Mouse (Mus musculus): ENCODE measurements around the gene Neu2. TPM values are rescaled to one million over a fixed set of nuclear protein-coding genes. Genes with fewer than 3 reads are reported as not detected.

Neu2 gene
- polyA plus RNA-seq, 1 experiment: 0.29 TPM

GRCm38 (mm10) chr1:87589162-87589561 lies 79.5 kb downstream of the Neu2 start:
- H3K4me1 ChIP-seq (ENCODE audit: control insufficient read depth, insufficient read depth, insufficient read length): no peaks in the 10 kb centered on the region
- no peak overlapping the region for H3K4me3 ChIP-seq (ENCODE audit: extremely low read depth, insufficient read depth, insufficient read length)
- 94% methylated on average over 7 of the region's 7 CpGs for WGBS
- no peak for DNase-seq (ENCODE audit: low read depth in 1 of 2, low spot score in 2 of 2)
- no peak overlapping the region for H3K27ac ChIP-seq (ENCODE audit: insufficient read depth, low read length)
- no peaks in the 10 kb centered on the region for H3K27me3 ChIP-seq (ENCODE audit: control insufficient read depth, insufficient read depth, low read length)
- no peak for TF ChIP-seq CTCF (IDR thresholded peaks at IDR 0.05; ENCODE audit: extremely low read depth, insufficient read depth, insufficient read length, insufficient replicate concordance)
- no peaks in the 10 kb centered on the region for H3K36me3 ChIP-seq (ENCODE audit: control insufficient read depth, insufficient read depth, low read length)

GRCm38 (mm10) chr1:87589980-87590379 lies 80.3 kb downstream of the Neu2 start:
- no peak overlapping the region for H3K27ac ChIP-seq (ENCODE audit: insufficient read depth, low read length)
- no peaks in the 10 kb centered on the region for H3K36me3 ChIP-seq (ENCODE audit: control insufficient read depth, insufficient read depth, low read length)
- TF ChIP-seq POLR2A (IDR thresholded peaks at IDR 0.05; ENCODE audit: low read depth, low read length): no peak
- no peak for TF ChIP-seq CTCF (IDR thresholded peaks at IDR 0.05; ENCODE audit: extremely low read depth, insufficient read depth, insufficient read length, insufficient replicate concordance)
- no peak for DNase-seq (ENCODE audit: low read depth in 1 of 2, low spot score in 2 of 2)
- H3K4me1 ChIP-seq (ENCODE audit: control insufficient read depth, insufficient read depth, insufficient read length): no peaks in the 10 kb centered on the region
- no peak overlapping the region for H3K4me3 ChIP-seq (ENCODE audit: extremely low read depth, insufficient read depth, insufficient read length)
- WGBS: 80% methylated on average over 8 of the region's 8 CpGs
- H3K27me3 ChIP-seq (ENCODE audit: control insufficient read depth, insufficient read depth, low read length): no peaks in the 10 kb centered on the region

- no peaks in the 10 kb centered on the region for H3K4me1 ChIP-seq (ENCODE audit: control insufficient read depth, insufficient read depth, insufficient read length)
- TF ChIP-seq POLR2A (IDR thresholded peaks at IDR 0.05; ENCODE audit: low read depth, low read length) (no peak), CTCF (IDR thresholded peaks at IDR 0.05; ENCODE audit: extremely low read depth, insufficient read depth, insufficient read length, insufficient replicate concordance) (no peak)
- no peak for DNase-seq (ENCODE audit: low read depth in 1 of 2, low spot score in 2 of 2)
- H3K27me3 ChIP-seq (ENCODE audit: control insufficient read depth, insufficient read depth, low read length): no peaks in the 10 kb centered on the region
- H3K4me3 ChIP-seq (ENCODE audit: extremely low read depth, insufficient read depth, insufficient read length): no peak overlapping the region
- 77% methylated on average over 3 of the region's 3 CpGs for WGBS
- no peak overlapping the region for H3K27ac ChIP-seq (ENCODE audit: insufficient read depth, low read length)
- no peaks in the 10 kb centered on the region for H3K36me3 ChIP-seq (ENCODE audit: control insufficient read depth, insufficient read depth, low read length)
These were observed 84.6 kb downstream of the Neu2 start for GRCm38 (mm10) chr1:87594261-87594660.

- 91% methylated on average over 10 of the region's 10 CpGs for WGBS
- Histone ChIP-seq H3K27ac (ENCODE audit: insufficient read depth, low read length) (no peak overlapping the region), H3K27me3 (ENCODE audit: control insufficient read depth, insufficient read depth, low read length) (no peaks in the 10 kb centered on the region), H3K4me1 (ENCODE audit: control insufficient read depth, insufficient read depth, insufficient read length) (no peaks in the 10 kb centered on the region), H3K36me3 (ENCODE audit: control insufficient read depth, insufficient read depth, low read length) (no peaks in the 10 kb centered on the region), H3K4me3 (ENCODE audit: extremely low read depth, insufficient read depth, insufficient read length) (no peak overlapping the region)
- no peak for DNase-seq (ENCODE audit: low read depth in 1 of 2, low spot score in 2 of 2)
- no peak for TF ChIP-seq CTCF (IDR thresholded peaks at IDR 0.05; ENCODE audit: extremely low read depth, insufficient read depth, insufficient read length, insufficient replicate concordance)
- no peak for TF ChIP-seq POLR2A (IDR thresholded peaks at IDR 0.05; ENCODE audit: low read depth, low read length)
These were observed 85.0 kb downstream of the Neu2 start for GRCm38 (mm10) chr1:87594671-87595070.

GRCm38 (mm10) chr1:87600533-87600932 lies 90.8 kb downstream of the Neu2 start:
- H3K27me3 ChIP-seq (ENCODE audit: control insufficient read depth, insufficient read depth, low read length): no peaks in the 10 kb centered on the region
- 80% methylated on average over 7 of the region's 7 CpGs for WGBS

GRCm38 (mm10) chr1:87601801-87602200 lies 92.1 kb downstream of the Neu2 start:
- TF ChIP-seq CTCF (IDR thresholded peaks at IDR 0.05; ENCODE audit: extremely low read depth, insufficient read depth, insufficient read length, insufficient replicate concordance): no peak
- no peak for TF ChIP-seq POLR2A (IDR thresholded peaks at IDR 0.05; ENCODE audit: low read depth, low read length)
- Histone ChIP-seq H3K4me3 (ENCODE audit: extremely low read depth, insufficient read depth, insufficient read length) (no peak overlapping the region), H3K27me3 (ENCODE audit: control insufficient read depth, insufficient read depth, low read length) (no peaks in the 10 kb centered on the region), H3K27ac (ENCODE audit: insufficient read depth, low read length) (no peak overlapping the region), H3K4me1 (ENCODE audit: control insufficient read depth, insufficient read depth, insufficient read length) (no peaks in the 10 kb centered on the region), H3K36me3 (ENCODE audit: control insufficient read depth, insufficient read depth, low read length) (no peaks in the 10 kb centered on the region)
- 62% methylated on average over 2 of the region's 2 CpGs for WGBS
- no peak for DNase-seq (ENCODE audit: low read depth in 1 of 2, low spot score in 2 of 2)

More at GRCm38 (mm10) chr1:87600533-87600932, 90.8 kb downstream of the Neu2 start:
- DNase-seq (ENCODE audit: low read depth in 1 of 2, low spot score in 2 of 2): no peak
- Histone ChIP-seq H3K4me3 (ENCODE audit: extremely low read depth, insufficient read depth, insufficient read length) (no peak overlapping the region), H3K4me1 (ENCODE audit: control insufficient read depth, insufficient read depth, insufficient read length) (no peaks in the 10 kb centered on the region), H3K27ac (ENCODE audit: insufficient read depth, low read length) (no peak overlapping the region), H3K36me3 (ENCODE audit: control insufficient read depth, insufficient read depth, low read length) (no peaks in the 10 kb centered on the region)
- TF ChIP-seq CTCF (IDR thresholded peaks at IDR 0.05; ENCODE audit: extremely low read depth, insufficient read depth, insufficient read length, insufficient replicate concordance): no peak
- no peak for TF ChIP-seq POLR2A (IDR thresholded peaks at IDR 0.05; ENCODE audit: low read depth, low read length)

GRCm38 (mm10) chr1:87603389-87603788 lies 93.7 kb downstream of the Neu2 start:
- DNase-seq (ENCODE audit: low read depth in 1 of 2, low spot score in 2 of 2): no peak
- TF ChIP-seq POLR2A (IDR thresholded peaks at IDR 0.05; ENCODE audit: low read depth, low read length): no peak
- no peak for TF ChIP-seq CTCF (IDR thresholded peaks at IDR 0.05; ENCODE audit: extremely low read depth, insufficient read depth, insufficient read length, insufficient replicate concordance)
- 83% methylated on average over 5 of the region's 5 CpGs for WGBS
- Histone ChIP-seq H3K36me3 (ENCODE audit: control insufficient read depth, insufficient read depth, low read length) (no peaks in the 10 kb centered on the region), H3K4me3 (ENCODE audit: extremely low read depth, insufficient read depth, insufficient read length) (no peak overlapping the region), H3K27me3 (ENCODE audit: control insufficient read depth, insufficient read depth, low read length) (no peaks in the 10 kb centered on the region), H3K27ac (ENCODE audit: insufficient read depth, low read length) (no peak overlapping the region), H3K4me1 (ENCODE audit: control insufficient read depth, insufficient read depth, insufficient read length) (peaks cover 2% of the 10 kb centered on the region; the same call in 1 of the 2 replicates)
